Mouse (Mus musculus) intestine, embryonic 14.5 days (tissue): ENCODE results near the gene F3. TPM values are rescaled to one million over a fixed set of nuclear protein-coding genes. Genes with fewer than 3 reads are reported as not detected.

Experiments
- ATAC-seq: fragments of 200-750 bp; cut with Nextera tagmentation; replicated peaks from 2 replicates; pipeline ENCODE4 v1.8.0; 2017; ENCODE audit warnings: low read depth, moderate number of reproducible peaks, moderate TSS enrichment, moderate library complexity; ENCODE audit not compliant: low FRiP score, low TSS enrichment
- DNase-seq: peaks from one replicate; pipeline ENCODE4 v3.0.0-alpha.2; 2018; ENCODE audit warnings: low spot score
- H3K27ac ChIP-seq: fragments of 300-500 bp; sonication (generic); 2 replicates; pipeline ENCODE4 v1.5.1; 2014; ENCODE audit warnings: low read depth, mild to moderate bottlenecking, control low read depth
- H3K27me3 ChIP-seq: fragments of 300-500 bp; sonication (generic); replicated peaks from 2 replicates; pipeline ENCODE4 v1.6.1; 2014; ENCODE audit warnings: low read length, control low read depth; ENCODE audit not compliant: control insufficient read depth, insufficient read depth
- H3K36me3 ChIP-seq: fragments of 300-500 bp; sonication (generic); 2 replicates; pipeline ENCODE4 v1.6.1; 2014; ENCODE audit warnings: low read length, control low read depth; ENCODE audit not compliant: control insufficient read depth, insufficient read depth
- H3K4me1 ChIP-seq: fragments of 300-500 bp; sonication (generic); replicated peaks from 2 replicates; pipeline ENCODE4 v1.6.1; 2014; ENCODE audit warnings: low read length, control low read depth, mixed read lengths; ENCODE audit not compliant: control insufficient read depth, insufficient read depth
- H3K4me2 ChIP-seq: fragments of 300-500 bp; sonication (generic); 2 replicates; pipeline ENCODE4 v1.6.1; 2014; ENCODE audit warnings: low read length
- H3K4me3 ChIP-seq: fragments of 300-500 bp; sonication (generic); 2 replicates; pipeline ENCODE4 v1.5.1; 2014; ENCODE audit warnings: low read depth, low read length, control low read depth, mixed read lengths
- H3K9ac ChIP-seq: fragments of 300-500 bp; sonication (generic); 2 replicates; pipeline ENCODE4 v1.6.1; 2014; ENCODE audit warnings: mild to moderate bottlenecking, low read length
- H3K9me3 ChIP-seq: fragments of 300-500 bp; sonication (generic); 2 replicates; pipeline ENCODE4 v1.6.1; 2016; ENCODE audit warnings: low read length, control low read depth; ENCODE audit not compliant: control insufficient read depth
- WGBS: fragments of 180-500 bp; shearing (Covaris S2); extraction: QIAGEN DNeasy Blood & Tissue Kit; methylation state at CpG from one replicate; pipeline ENCODE4 v1.1.7; 2014; 5-methylcytosine and 5-hydroxymethylcytosine counted together
- polyA plus RNA-seq: library from polyadenylated mRNA; unstranded; fragments of >200 nt; fragmentation: Nextera tagmentation; extraction: Ambion mirVana; gene quantifications from 2 replicates; pipeline ENCODE4 v1.2.1, GENCODE M21; 2014

F3 gene
- polyA plus RNA-seq, 1 experiment from 2014 or later: 24.8 TPM

DNA sequence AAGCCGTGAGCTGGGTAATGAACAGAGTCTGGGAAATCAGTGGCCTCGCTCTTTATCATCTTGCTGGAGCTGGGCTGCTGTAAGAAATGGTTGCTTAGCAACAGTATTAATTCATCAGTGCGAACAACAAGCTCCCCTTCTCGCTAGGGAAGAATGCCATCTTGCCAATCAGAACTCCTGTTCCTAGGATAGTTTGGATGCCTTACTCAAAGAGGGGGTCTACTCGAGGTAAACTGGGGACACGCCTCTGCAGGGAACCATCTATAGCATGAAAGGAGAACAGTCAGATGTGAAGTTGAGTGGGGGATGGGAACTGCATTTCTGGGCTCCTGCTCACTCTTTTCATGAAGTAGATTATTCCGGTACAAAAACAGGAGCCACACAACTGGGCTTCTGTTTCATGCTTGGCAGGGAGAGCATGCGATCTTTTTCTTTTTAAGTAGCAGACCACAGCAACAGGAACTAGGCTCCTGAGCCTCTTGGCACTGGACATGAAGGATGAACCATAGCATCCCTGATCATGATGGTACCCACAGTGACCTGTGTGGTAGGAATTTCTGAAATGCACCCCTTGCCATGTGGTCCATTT lies 22.9 kb upstream of the F3 start:
- DNase-seq: no peak
- Histone ChIP-seq H3K9ac (no peak overlapping the region), H3K36me3 (no peaks in the 10 kb centered on the region), H3K27ac (no peak overlapping the region), H3K27me3 (no peaks in the 10 kb centered on the region), H3K9me3 (no peaks in the 10 kb centered on the region), H3K4me1 (no peaks in the 10 kb centered on the region), H3K4me2 (no peak overlapping the region), H3K4me3 (no peak overlapping the region)
- no peak for ATAC-seq
- WGBS: 40% methylated on average over 8 of the region's 8 CpGs

DNA sequence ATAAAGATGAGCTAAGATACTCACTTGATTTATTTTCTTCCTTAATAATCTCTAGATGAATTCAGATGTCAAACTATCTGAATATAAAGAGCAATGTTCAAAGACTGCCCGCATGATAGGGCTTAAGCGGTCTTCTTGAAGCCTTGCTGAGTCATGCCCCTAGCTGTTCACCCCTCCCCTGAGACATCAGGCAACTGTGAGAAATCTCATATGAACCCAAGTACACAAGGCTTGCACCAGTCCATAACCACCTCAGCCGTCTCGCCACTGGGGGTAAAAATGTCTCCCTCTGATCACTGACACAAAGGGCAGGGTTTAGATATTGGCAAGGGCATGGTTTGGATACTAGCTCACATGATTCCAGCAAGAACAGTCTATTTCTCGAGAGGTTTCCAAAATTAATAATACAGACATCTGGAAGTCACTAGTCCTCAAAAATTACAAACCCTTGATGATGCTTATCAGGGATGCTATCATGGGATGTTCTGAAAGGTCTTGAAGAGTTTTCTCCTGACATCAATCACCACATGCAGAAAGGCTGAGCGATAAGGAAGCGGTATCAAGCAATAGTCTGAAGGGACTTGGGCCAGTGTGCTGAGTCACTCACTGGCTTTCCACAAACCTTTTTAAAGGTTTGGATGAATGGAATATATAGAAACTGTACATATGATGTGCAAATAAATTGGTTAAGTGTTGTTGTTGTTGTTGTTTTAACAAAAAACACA lies 20.0 kb upstream of the F3 start:
- H3K4me2 ChIP-seq: no peak overlapping the region
- H3K27ac ChIP-seq: no peak overlapping the region
- ATAC-seq (no peak), DNase-seq (no peak)
- H3K36me3 ChIP-seq: no peaks in the 10 kb centered on the region
- no peak overlapping the region for H3K4me3 ChIP-seq
- no peaks in the 10 kb centered on the region for H3K9me3 ChIP-seq
- WGBS: 84% methylated on average over 7 of the region's 7 CpGs
- no peaks in the 10 kb centered on the region for H3K27me3 ChIP-seq
- H3K4me1 ChIP-seq: no peaks in the 10 kb centered on the region
- no peak overlapping the region for H3K9ac ChIP-seq

DNA sequence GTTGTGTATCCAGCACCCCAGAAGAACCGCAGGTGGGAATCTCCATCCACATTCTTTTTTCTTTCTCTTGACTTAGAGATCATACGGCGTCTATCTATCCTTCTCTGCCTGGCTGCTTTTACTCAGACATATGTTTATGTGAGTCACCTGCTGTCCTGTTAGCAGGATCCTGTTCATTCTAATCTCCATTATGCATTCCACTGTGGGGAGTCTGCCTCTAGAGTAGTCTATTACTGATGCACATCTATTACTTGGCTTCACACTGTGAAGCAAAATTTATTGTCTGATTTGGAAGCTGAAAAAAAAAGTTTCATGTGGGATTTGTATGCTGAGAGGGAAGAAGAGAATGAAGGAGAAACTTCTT lies 19.5 kb upstream of the F3 start:
- H3K4me2 ChIP-seq: no peak overlapping the region
- H3K4me3 ChIP-seq: no peak overlapping the region
- no peaks in the 10 kb centered on the region for H3K4me1 ChIP-seq
- H3K27ac ChIP-seq: no peak overlapping the region
- ATAC-seq (no peak), DNase-seq (no peak)
- H3K27me3 ChIP-seq: no peaks in the 10 kb centered on the region
- H3K9ac ChIP-seq: no peak overlapping the region
- H3K36me3 ChIP-seq: no peaks in the 10 kb centered on the region
- WGBS: 55% methylated on average over 3 of the region's 3 CpGs
- H3K9me3 ChIP-seq: no peaks in the 10 kb centered on the region

DNA sequence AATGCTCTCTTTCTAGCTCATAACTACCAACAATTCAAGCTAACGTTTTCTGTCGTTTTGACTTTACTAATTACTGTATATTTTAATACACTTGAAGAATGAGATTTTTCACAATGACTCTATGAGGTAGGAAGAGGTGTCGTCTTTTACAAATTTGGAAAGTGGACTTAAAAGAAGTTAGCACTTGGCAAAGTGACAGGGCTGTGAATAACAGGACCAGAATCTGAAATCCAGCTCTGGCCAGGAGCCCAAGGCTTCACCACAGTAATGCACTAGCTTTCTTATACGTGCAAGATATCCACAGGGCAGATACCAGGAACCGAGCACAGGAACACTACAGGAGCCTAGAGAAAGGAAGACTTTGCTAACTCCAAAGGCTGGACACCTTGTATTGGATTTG lies 17.2 kb upstream of the F3 start:
- DNase-seq (no peak), ATAC-seq (no peak)
- H3K27ac ChIP-seq: peak overlapping the region; percentile 30; the same call in 1 of the 2 replicates
- WGBS: 46% methylated on average over 5 of the region's 5 CpGs
- no peak overlapping the region for H3K4me3 ChIP-seq
- H3K4me2 ChIP-seq: no peak overlapping the region
- no peaks in the 10 kb centered on the region for H3K9me3 ChIP-seq
- no peak overlapping the region for H3K9ac ChIP-seq
- no peaks in the 10 kb centered on the region for H3K4me1 ChIP-seq
- no peaks in the 10 kb centered on the region for H3K36me3 ChIP-seq
- H3K27me3 ChIP-seq: no peaks in the 10 kb centered on the region

DNA sequence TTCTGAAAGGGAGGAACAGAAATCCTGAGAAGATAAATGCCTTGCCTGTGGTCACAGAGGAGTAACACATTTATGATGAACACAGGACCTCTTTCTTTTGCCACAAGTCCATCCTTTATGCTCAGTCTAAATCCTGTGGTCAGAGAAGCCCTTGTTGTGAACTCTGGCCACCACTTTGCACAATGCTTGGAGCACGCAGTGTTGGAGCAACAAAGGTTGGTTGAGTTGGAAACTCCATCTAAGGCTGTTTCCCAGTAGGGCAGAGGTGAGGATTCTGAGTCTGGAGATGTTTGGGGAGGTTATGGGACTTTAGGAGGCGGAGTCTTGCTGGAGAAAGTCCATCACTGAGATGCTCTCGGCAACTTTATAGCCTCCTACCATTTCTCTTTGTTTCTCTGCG lies 16.2 kb upstream of the F3 start:
- H3K4me3 ChIP-seq: no peak overlapping the region
- H3K9me3 ChIP-seq: no peaks in the 10 kb centered on the region
- H3K4me1 ChIP-seq: no peaks in the 10 kb centered on the region
- ATAC-seq (no peak), DNase-seq (no peak)
- WGBS: 77% methylated on average over 4 of the region's 4 CpGs
- no peaks in the 10 kb centered on the region for H3K36me3 ChIP-seq
- H3K27ac ChIP-seq: no peak overlapping the region
- no peak overlapping the region for H3K9ac ChIP-seq
- no peak overlapping the region for H3K4me2 ChIP-seq
- H3K27me3 ChIP-seq: peaks cover 3% of the 10 kb centered on the region; the same call in 1 of the 2 replicates

DNA sequence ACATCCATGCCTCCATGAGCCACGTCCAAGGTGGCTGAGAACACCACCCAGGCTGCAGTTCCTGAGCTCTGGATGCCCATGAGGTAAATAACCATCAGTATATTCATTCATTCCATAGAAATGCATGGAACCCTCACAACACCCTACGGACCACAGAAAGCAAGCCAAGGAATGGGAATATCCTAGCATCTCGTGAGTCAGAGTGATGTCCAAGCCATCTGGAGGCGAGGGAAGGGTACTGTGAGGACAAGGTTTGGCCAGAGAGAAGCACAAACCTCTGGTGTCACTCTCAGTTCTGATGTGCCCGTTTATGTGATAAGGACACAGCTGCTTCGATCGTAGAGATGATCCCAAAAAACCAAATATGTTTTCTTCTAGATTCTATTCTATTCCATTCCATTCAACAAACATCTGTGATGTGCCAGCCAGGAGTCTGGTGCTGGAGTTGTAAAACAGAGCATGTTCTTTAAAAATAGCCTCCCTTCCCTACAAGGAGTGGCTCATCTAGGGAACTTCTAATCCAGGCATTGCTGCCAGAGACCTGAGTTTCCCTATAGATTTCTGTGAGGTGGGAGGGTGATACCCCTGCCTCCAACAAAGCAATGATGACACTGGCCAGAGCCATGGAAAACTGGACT lies 12.3 kb upstream of the F3 start:
- DNase-seq: no peak
- 91% methylated on average over 7 of the region's 7 CpGs for WGBS
- Histone ChIP-seq H3K9me3 (no peaks in the 10 kb centered on the region), H3K4me3 (no peak overlapping the region), H3K4me1 (no peaks in the 10 kb centered on the region), H3K27ac (no peak overlapping the region), H3K27me3 (peaks cover 6% of the 10 kb centered on the region; the same call in 1 of the 2 replicates), H3K4me2 (no peak overlapping the region), H3K9ac (no peak overlapping the region), H3K36me3 (no peaks in the 10 kb centered on the region)
- ATAC-seq: no peak

DNA sequence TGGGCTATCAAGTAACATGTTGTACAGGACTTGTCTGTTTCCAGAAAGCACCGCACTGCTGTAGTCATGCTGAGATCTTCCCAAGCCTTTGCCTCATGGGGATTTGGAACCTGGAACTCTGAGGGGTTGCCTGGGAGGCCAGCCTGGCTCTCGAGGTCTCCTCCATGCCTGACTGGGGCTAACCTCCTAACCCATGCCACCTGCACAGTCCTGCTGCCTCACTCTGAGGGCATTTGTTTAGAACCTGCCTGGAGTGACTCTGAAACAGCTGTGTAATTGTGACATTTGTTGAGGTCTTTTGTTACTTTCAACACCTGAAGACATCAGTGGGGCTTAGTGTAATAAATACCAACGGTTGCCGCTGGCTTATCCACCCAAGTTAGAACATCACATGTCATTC lies 11.1 kb upstream of the F3 start:
- Histone ChIP-seq H3K27ac (no peak overlapping the region), H3K27me3 (peaks cover 6% of the 10 kb centered on the region; the same call in 1 of the 2 replicates), H3K9me3 (no peaks in the 10 kb centered on the region), H3K4me1 (no peaks in the 10 kb centered on the region), H3K4me2 (no peak overlapping the region), H3K4me3 (no peak overlapping the region), H3K36me3 (no peaks in the 10 kb centered on the region), H3K9ac (no peak overlapping the region)
- 48% methylated on average over 4 of the region's 4 CpGs for WGBS
- ATAC-seq: no peak
- DNase-seq: no peak

DNA sequence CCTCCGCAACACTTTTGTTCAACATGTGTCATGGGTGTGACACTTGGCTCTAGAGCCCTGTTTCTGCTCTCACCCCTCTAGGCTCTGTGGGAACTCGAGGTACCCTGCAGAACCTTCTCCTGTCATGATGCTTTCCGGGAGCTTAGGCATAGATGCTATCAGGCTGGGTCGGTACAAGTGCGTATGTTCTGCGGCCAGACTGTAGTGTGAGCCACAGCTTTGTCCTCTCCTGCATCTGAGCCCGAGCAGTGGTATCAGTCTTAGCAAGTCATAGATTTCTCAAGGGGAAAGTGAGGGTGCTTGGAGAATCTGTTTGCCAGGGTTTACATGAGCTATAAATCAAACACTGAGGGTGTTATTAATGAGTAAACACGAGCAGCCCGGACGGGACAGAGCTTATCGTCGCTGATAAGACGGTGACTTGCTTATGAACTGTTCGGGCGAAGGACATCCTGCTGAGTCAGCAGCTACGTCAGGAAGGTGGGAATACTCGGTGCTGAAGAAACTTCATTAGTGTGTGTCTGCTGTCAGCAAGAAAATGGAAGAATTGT lies 10.1 kb upstream of the F3 start:
- no peak for DNase-seq
- H3K4me1 ChIP-seq: no peaks in the 10 kb centered on the region
- ATAC-seq: peak; percentile 74
- WGBS: 26% methylated on average over 17 of the region's 17 CpGs
- H3K36me3 ChIP-seq: no peaks in the 10 kb centered on the region
- H3K27ac ChIP-seq: no peak overlapping the region
- H3K27me3 ChIP-seq: peaks cover 6% of the 10 kb centered on the region; the same call in 1 of the 2 replicates
- H3K4me2 ChIP-seq: no peak overlapping the region
- no peak overlapping the region for H3K4me3 ChIP-seq
- no peak overlapping the region for H3K9ac ChIP-seq
- H3K9me3 ChIP-seq: no peaks in the 10 kb centered on the region
